Mouse (Mus musculus) liver, embryonic 14.5 days (tissue): Measurements from ENCODE around the gene Eps8.

Experiments
- CTCF ChIP-seq: IDR thresholded peaks from 2 replicates; pipeline ENCODE4 v1.5.1; 2016; ENCODE audit warnings: antibody characterized with exemption, low read depth, control low read depth
- EP300 ChIP-seq: IDR thresholded peaks from 2 replicates; pipeline ENCODE4 v1.6.1; 2016; ENCODE audit warnings: antibody characterized with exemption, low read depth

GRCm38 (mm10) chr6:137658426-137659088 lies 3.9 kb upstream of the Eps8 start:
- peak; percentile 63 for TF ChIP-seq CTCF
- no peak for TF ChIP-seq EP300
